Mouse (Mus musculus): ENCODE measurements around the gene Ryr2. TPM values are rescaled to one million over a fixed set of nuclear protein-coding genes. Genes with fewer than 3 reads are reported as not detected.

Ryr2 gene
- polyA plus RNA-seq, 1 experiment from 2014 or later: 0.78 TPM

DNA sequence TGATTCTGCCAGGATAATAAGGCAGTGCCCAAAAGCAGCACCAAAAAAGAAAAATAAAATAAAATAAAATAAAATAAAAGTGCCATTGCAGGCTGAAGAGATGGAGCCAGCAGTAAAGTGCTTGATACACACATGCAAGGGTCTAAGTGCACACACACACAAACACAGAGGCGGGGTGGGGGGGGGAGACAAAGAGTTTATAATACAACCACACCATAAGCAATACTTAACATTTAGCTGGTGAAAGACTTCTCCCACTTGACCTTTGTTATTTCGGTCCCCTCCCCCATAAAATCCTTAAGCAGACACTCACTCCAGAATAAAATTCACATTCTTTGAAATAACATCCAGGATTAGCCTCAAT, 22.7 kb downstream of the Ryr2 start:
- ATAC-seq: no peak

GRCm38 (mm10) chr13:12083443-12084111, 23.2 kb downstream of the Ryr2 start:
- DNase-seq (ENCODE audit: low spot score) (no peak), ATAC-seq (no peak)
- WGBS: 29% methylated on average over 10 of the region's 10 CpGs
- no peak overlapping the region for H3K27ac ChIP-seq (ENCODE audit: low read length)
- H3K4me1 ChIP-seq (ENCODE audit: insufficient read depth, low read depth, low read length): no peaks in the 10 kb centered on the region
- H3K9me3 ChIP-seq (ENCODE audit: low read length): no peaks in the 10 kb centered on the region
- no peaks in the 10 kb centered on the region for H3K27me3 ChIP-seq (replicated peaks; ENCODE audit: insufficient read depth, low read length)
- no peak overlapping the region for H3K4me2 ChIP-seq (replicated peaks; ENCODE audit: low read depth, low read length)
- no peaks in the 10 kb centered on the region for H3K36me3 ChIP-seq (ENCODE audit: insufficient read depth, low read length)
- no peak overlapping the region for H3K9ac ChIP-seq (replicated peaks; ENCODE audit: low read depth)
- H3K4me3 ChIP-seq (ENCODE audit: low read depth, low read length): no peak overlapping the region
- TF ChIP-seq CTCF (IDR thresholded peaks at IDR 0.05): no peak
- no peak for TF ChIP-seq EP300 (IDR thresholded peaks at IDR 0.05)

More for the DNA sequence above, 22.7 kb downstream of the Ryr2 start:
- Histone ChIP-seq H3K27ac (ENCODE audit: low read length) (no peak overlapping the region), H3K4me3 (ENCODE audit: low read depth, low read length) (no peak overlapping the region), H3K4me1 (ENCODE audit: insufficient read depth, low read depth, low read length) (no peaks in the 10 kb centered on the region), H3K36me3 (ENCODE audit: insufficient read depth, low read length) (no peaks in the 10 kb centered on the region), H3K9ac (replicated peaks; ENCODE audit: low read depth) (no peak overlapping the region), H3K9me3 (ENCODE audit: low read length) (no peaks in the 10 kb centered on the region), H3K4me2 (replicated peaks; ENCODE audit: low read depth, low read length) (no peak overlapping the region), H3K27me3 (replicated peaks; ENCODE audit: insufficient read depth, low read length) (no peaks in the 10 kb centered on the region)
- 89% methylated on average over 2 of the region's 2 CpGs for WGBS
- DNase-seq (ENCODE audit: low spot score): no peak
- no peak for TF ChIP-seq CTCF (IDR thresholded peaks at IDR 0.05)
- TF ChIP-seq EP300 (IDR thresholded peaks at IDR 0.05): no peak

- 73% methylated on average over 4 of the region's 4 CpGs for WGBS
- DNase-seq (ENCODE audit: low spot score): no peak
Measured at GRCm38 (mm10) chr13:12080590-12080989, 26.2 kb downstream of the Ryr2 start.

GRCm38 (mm10) chr13:12079536-12079935, 27.2 kb downstream of the Ryr2 start:
- no peak overlapping the region for H3K4me3 ChIP-seq (ENCODE audit: low read depth, low read length)
- no peak overlapping the region for H3K9ac ChIP-seq (replicated peaks; ENCODE audit: low read depth)
- H3K27ac ChIP-seq (ENCODE audit: low read length): no peak overlapping the region
- no peaks in the 10 kb centered on the region for H3K4me1 ChIP-seq (ENCODE audit: insufficient read depth, low read depth, low read length)
- H3K4me2 ChIP-seq (replicated peaks; ENCODE audit: low read depth, low read length): no peak overlapping the region
- DNase-seq (ENCODE audit: low spot score): no peak
- no peaks in the 10 kb centered on the region for H3K36me3 ChIP-seq (ENCODE audit: insufficient read depth, low read length)
- no peaks in the 10 kb centered on the region for H3K27me3 ChIP-seq (replicated peaks; ENCODE audit: insufficient read depth, low read length)
- no peak for ATAC-seq
- WGBS: 60% methylated on average over 4 of the region's 4 CpGs
- no peaks in the 10 kb centered on the region for H3K9me3 ChIP-seq (ENCODE audit: low read length)
- TF ChIP-seq CTCF (IDR thresholded peaks at IDR 0.05) (no peak), EP300 (IDR thresholded peaks at IDR 0.05) (no peak)

More at GRCm38 (mm10) chr13:12080590-12080989, 26.2 kb downstream of the Ryr2 start:
- Histone ChIP-seq H3K4me3 (ENCODE audit: low read depth, low read length) (no peak overlapping the region), H3K36me3 (ENCODE audit: insufficient read depth, low read length) (no peaks in the 10 kb centered on the region), H3K9ac (replicated peaks; ENCODE audit: low read depth) (no peak overlapping the region), H3K27me3 (replicated peaks; ENCODE audit: insufficient read depth, low read length) (no peaks in the 10 kb centered on the region), H3K27ac (ENCODE audit: low read length) (no peak overlapping the region), H3K4me2 (replicated peaks; ENCODE audit: low read depth, low read length) (no peak overlapping the region), H3K4me1 (ENCODE audit: insufficient read depth, low read depth, low read length) (no peaks in the 10 kb centered on the region), H3K9me3 (ENCODE audit: low read length) (no peaks in the 10 kb centered on the region)
- ATAC-seq: no peak
- TF ChIP-seq CTCF (IDR thresholded peaks at IDR 0.05): no peak
- no peak for TF ChIP-seq EP300 (IDR thresholded peaks at IDR 0.05)

DNA sequence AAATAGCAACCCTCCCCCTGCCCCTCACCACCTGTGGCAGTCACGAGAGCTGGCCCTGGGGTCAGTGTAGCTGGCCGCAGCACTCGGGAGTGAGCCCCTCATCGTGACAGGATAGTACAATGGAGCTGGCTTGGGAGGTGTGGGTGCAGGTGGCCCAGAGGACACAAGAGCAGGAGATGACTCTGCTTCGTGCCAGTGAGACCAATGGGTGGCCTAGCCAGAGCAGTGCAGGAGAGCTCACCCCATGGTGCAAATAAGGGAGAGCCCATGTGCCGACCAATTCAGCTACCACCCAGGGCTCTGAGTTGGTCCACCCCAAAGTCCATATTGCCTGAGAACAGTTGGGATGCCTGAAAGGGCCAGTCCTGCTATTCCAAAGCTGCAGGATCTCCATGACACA, 31.8 kb downstream of the Ryr2 start:
- Histone ChIP-seq H3K4me2 (replicated peaks; ENCODE audit: low read depth, low read length) (no peak overlapping the region), H3K27me3 (replicated peaks; ENCODE audit: insufficient read depth, low read length) (no peaks in the 10 kb centered on the region), H3K27ac (ENCODE audit: low read length) (no peak overlapping the region), H3K4me3 (ENCODE audit: low read depth, low read length) (no peak overlapping the region), H3K9me3 (ENCODE audit: low read length) (no peaks in the 10 kb centered on the region), H3K9ac (replicated peaks; ENCODE audit: low read depth) (no peak overlapping the region), H3K4me1 (ENCODE audit: insufficient read depth, low read depth, low read length) (no peaks in the 10 kb centered on the region), H3K36me3 (ENCODE audit: insufficient read depth, low read length) (no peaks in the 10 kb centered on the region)
- whole genome bisulfite sequencing: 92% methylated on average over 6 of the region's 6 CpGs
- DNase-seq (ENCODE audit: low spot score): no peak
- no peak for ATAC-seq
- TF ChIP-seq EP300 (IDR thresholded peaks at IDR 0.05) (no peak), CTCF (IDR thresholded peaks at IDR 0.05) (no peak)

DNA sequence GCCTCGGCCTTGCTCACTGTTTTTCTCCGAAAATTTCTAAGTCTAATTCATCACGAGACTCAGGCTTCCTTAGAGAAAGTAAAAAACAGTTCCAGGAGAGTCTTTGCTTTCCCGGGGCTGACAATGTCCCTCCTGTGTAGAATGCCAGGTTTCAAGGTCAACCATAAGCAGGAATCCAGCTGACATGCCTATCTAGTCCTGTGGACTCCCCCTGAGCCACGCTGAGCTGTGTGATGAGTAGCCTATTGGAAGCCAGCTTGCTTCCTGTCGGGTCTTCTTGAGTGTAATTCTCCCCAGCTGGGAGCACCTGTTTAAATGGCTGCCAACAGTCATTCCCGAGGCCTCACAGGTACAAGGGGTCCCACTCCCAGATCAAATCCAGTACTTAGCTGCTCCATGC, 34.2 kb downstream of the Ryr2 start:
- no peak for ATAC-seq
- Histone ChIP-seq H3K9me3 (ENCODE audit: low read length) (no peaks in the 10 kb centered on the region), H3K4me1 (ENCODE audit: insufficient read depth, low read depth, low read length) (no peaks in the 10 kb centered on the region), H3K27me3 (replicated peaks; ENCODE audit: insufficient read depth, low read length) (no peaks in the 10 kb centered on the region), H3K9ac (replicated peaks; ENCODE audit: low read depth) (no peak overlapping the region), H3K4me2 (replicated peaks; ENCODE audit: low read depth, low read length) (no peak overlapping the region), H3K36me3 (ENCODE audit: insufficient read depth, low read length) (no peaks in the 10 kb centered on the region), H3K27ac (ENCODE audit: low read length) (no peak overlapping the region), H3K4me3 (ENCODE audit: low read depth, low read length) (no peak overlapping the region)
- no peak for TF ChIP-seq CTCF (IDR thresholded peaks at IDR 0.05)
- TF ChIP-seq EP300 (IDR thresholded peaks at IDR 0.05): no peak
- DNase-seq (ENCODE audit: low spot score): no peak
- 55% methylated on average over 7 of the region's 7 CpGs for WGBS

DNA sequence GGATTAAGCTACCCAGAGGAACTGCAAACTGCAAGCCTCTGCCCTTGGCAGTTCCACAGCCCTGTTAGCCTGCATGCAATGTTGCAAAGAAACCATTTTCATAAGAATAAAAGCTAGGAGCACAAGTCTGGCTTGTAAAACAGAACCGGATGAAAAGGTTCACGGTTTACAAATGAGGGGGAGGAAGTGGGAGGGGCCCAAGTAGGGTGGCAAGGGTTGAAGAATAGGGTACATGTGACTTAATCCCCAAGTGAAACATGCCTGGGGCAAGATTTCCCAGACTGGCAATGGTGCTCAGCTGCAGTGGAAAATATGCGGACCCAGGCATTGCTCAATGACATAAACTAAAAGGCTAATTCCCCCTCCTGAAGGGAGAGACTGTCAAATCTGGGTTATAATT, 34.6 kb downstream of the Ryr2 start:
- Histone ChIP-seq H3K9me3 (ENCODE audit: low read length) (no peaks in the 10 kb centered on the region), H3K4me3 (ENCODE audit: low read depth, low read length) (no peak overlapping the region), H3K27me3 (replicated peaks; ENCODE audit: insufficient read depth, low read length) (no peaks in the 10 kb centered on the region), H3K4me2 (replicated peaks; ENCODE audit: low read depth, low read length) (no peak overlapping the region), H3K36me3 (ENCODE audit: insufficient read depth, low read length) (no peaks in the 10 kb centered on the region), H3K27ac (ENCODE audit: low read length) (no peak overlapping the region), H3K4me1 (ENCODE audit: insufficient read depth, low read depth, low read length) (no peaks in the 10 kb centered on the region), H3K9ac (replicated peaks; ENCODE audit: low read depth) (no peak overlapping the region)
- DNase-seq (ENCODE audit: low spot score): no peak
- ATAC-seq: no peak
- no peak for TF ChIP-seq CTCF (IDR thresholded peaks at IDR 0.05)
- no peak for TF ChIP-seq EP300 (IDR thresholded peaks at IDR 0.05)
- 36% methylated on average over 3 of the region's 3 CpGs for WGBS

All from lung, postnatal 0 days (tissue).